11 mouse cellular contexts compared by ENCODE assay signal in the genomic region with DNA sequence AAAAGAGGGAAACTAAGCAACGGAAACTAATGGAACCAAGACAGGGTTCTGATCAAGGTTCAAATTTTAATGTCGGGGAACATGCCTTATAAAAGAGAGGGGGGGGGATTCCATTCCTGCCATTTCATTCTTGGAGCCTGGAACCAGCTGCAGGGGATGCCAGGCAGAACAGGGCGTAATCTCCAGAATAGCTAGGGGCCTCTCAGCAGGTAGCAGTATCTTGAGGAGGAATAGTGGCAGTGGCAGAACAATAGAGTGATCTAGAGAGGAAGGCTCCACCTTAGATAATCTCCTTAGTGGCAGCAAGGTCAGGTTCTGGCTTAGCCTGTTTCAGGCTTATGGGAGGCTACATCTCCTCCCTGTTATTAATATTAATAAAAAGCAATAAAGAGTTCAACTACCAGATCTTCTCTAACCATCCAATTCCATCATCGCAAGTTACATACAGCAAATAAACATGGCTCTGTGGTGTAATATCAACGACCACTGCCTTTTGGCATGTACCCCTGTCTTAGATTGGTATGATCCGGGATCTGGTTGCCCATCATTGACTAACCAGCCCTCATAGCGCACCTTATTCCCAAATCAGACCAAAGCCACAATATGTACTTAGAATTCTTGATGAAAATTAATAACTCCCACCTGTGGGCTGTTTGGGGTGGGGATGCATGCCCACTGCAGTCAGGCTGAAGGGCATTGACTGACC. TPM values are rescaled to one million over a fixed set of nuclear protein-coding genes. Genes with fewer than 3 reads are reported as not detected.
"Had no signal": no experiment of that assay in that cellular context is flagged by ENCODE, and none has a peak within 500 bp of the region (broad histone marks: within the 10 kb centered on the region; RNA-seq: fewer than 3 reads in every experiment).

No protein-coding gene starts in this region.

RNA-seq across cellular contexts. Expression of a gene that starts 24.3 kb away (rescaled TPM):
- total RNA-seq: neutrophil, adult 5-6 weeks had no signal
- polyA plus RNA-seq: neural tube, embryonic 14.5 days; small intestine, adult 2 months; spleen, adult 2 months; stomach, embryonic 14.5 days; stomach, embryonic 15.5 days; stomach, embryonic 16.5 days; stomach, postnatal 0 days; testis, adult 2 months; thymus, adult 2 months; urinary bladder, adult 2 months had no signal
